Mouse (Mus musculus): ENCODE measurements around the gene A930033H14Rik. TPM values are rescaled to one million over a fixed set of nuclear protein-coding genes. Genes with fewer than 3 reads are reported as not detected.
A peak's percentile ranks its signal among the peaks of the same experiment; 100 is the strongest.

A930033H14Rik gene
- total RNA-seq, 2 experiments from 2014 or later = 2.0 to 2.1 TPM

- DNase-seq (ENCODE audit: low spot score in 2 of 2) = no peak
Measured at GRCm38 (mm10) chr10:69237781-69238180, 24.9 kb upstream of the A930033H14Rik start.

- DNase-seq (ENCODE audit: low spot score in 2 of 2) = no peak
Measured at GRCm38 (mm10) chr10:69237185-69237584, 24.3 kb upstream of the A930033H14Rik start.

- no peak for DNase-seq (ENCODE audit: low spot score in 2 of 2)
Measured at GRCm38 (mm10) chr10:69225951-69226350, 13.1 kb upstream of the A930033H14Rik start.

- DNase-seq (ENCODE audit: low spot score in 2 of 2) = no peak
Measured at GRCm38 (mm10) chr10:69225471-69225870, 12.6 kb upstream of the A930033H14Rik start.

GRCm38 (mm10) chr10:69224276-69224675 lies 11.4 kb upstream of the A930033H14Rik start:
- DNase-seq (ENCODE audit: low spot score in 2 of 2) = no peak

GRCm38 (mm10) chr10:69223232-69223631 lies 10.3 kb upstream of the A930033H14Rik start:
- DNase-seq (ENCODE audit: low spot score in 2 of 2) = no peak

GRCm38 (mm10) chr10:69221955-69222354 lies 9.1 kb upstream of the A930033H14Rik start:
- DNase-seq (ENCODE audit: low spot score in 2 of 2) = no peak

GRCm38 (mm10) chr10:69221148-69221547 lies 8.2 kb upstream of the A930033H14Rik start:
- no peak for DNase-seq (ENCODE audit: low spot score in 2 of 2)

- DNase-seq (ENCODE audit: low spot score in 2 of 2) = no peak
Measured at GRCm38 (mm10) chr10:69220296-69220695, 7.4 kb upstream of the A930033H14Rik start.

- DNase-seq (ENCODE audit: low spot score in 2 of 2) = peak in 1 of 2 experiments; percentile 10
Measured at GRCm38 (mm10) chr10:69219289-69219626, 6.4 kb upstream of the A930033H14Rik start.

GRCm38 (mm10) chr10:69218458-69219288 lies 5.8 kb upstream of the A930033H14Rik start:
- DNase-seq (ENCODE audit: low spot score in 2 of 2) = peak in 1 of 2 experiments; percentile 16

GRCm38 (mm10) chr10:69217127-69217690 lies 4.3 kb upstream of the A930033H14Rik start:
- DNase-seq (ENCODE audit: low spot score in 2 of 2) = peak in 1 of 2 experiments; percentile 8

GRCm38 (mm10) chr10:69213986-69214385 lies 1.1 kb upstream of the A930033H14Rik start:
- DNase-seq (ENCODE audit: low spot score in 2 of 2) = no peak

- DNase-seq (ENCODE audit: low spot score in 2 of 2) = peak in 1 of 2 experiments; percentile 36
Measured at GRCm38 (mm10) chr10:69213451-69213877, 566 bp upstream of the A930033H14Rik start.

GRCm38 (mm10) chr10:69211976-69212375 lies 922 bp downstream of the A930033H14Rik start:
- peak in 1 of 2 experiments; percentile 22 for DNase-seq (ENCODE audit: low spot score in 2 of 2)

- DNase-seq (ENCODE audit: low spot score in 2 of 2) = peak in 1 of 2 experiments; percentile 44
Measured at GRCm38 (mm10) chr10:69211560-69211959, 1.3 kb downstream of the A930033H14Rik start.

- no peak for DNase-seq (ENCODE audit: low spot score in 2 of 2)
Measured at GRCm38 (mm10) chr10:69210659-69211058, 2.2 kb downstream of the A930033H14Rik start.

- DNase-seq (ENCODE audit: low spot score in 2 of 2) = no peak
Measured at GRCm38 (mm10) chr10:69210006-69210405, 2.9 kb downstream of the A930033H14Rik start.

- no peak for DNase-seq (ENCODE audit: low spot score in 2 of 2)
Measured at GRCm38 (mm10) chr10:69208705-69209104, 4.2 kb downstream of the A930033H14Rik start.

- DNase-seq (ENCODE audit: low spot score in 2 of 2) = no peak
Measured at GRCm38 (mm10) chr10:69207981-69208630, 4.8 kb downstream of the A930033H14Rik start.

GRCm38 (mm10) chr10:69207481-69207880 lies 5.4 kb downstream of the A930033H14Rik start:
- no peak for DNase-seq (ENCODE audit: low spot score in 2 of 2)

- no peak for DNase-seq (ENCODE audit: low spot score in 2 of 2)
Measured at GRCm38 (mm10) chr10:69206081-69206480, 6.8 kb downstream of the A930033H14Rik start.

Data from adrenal gland, adult 18-20 months (tissue).